Mouse (Mus musculus) heart, embryonic 16.5 days (tissue): ENCODE measurements around the gene Cnn1. TPM values are rescaled to one million over a fixed set of nuclear protein-coding genes. Genes with fewer than 3 reads are reported as not detected.

ENCODE experiments used
- ATAC-seq: fragments of 200-750 bp; cut with Nextera tagmentation; replicated peaks from 2 replicates; pipeline ENCODE4 v1.8.0; 2017; ENCODE audit warnings: moderate number of reproducible peaks; ENCODE audit not compliant: insufficient read depth, low FRiP score; ENCODE audit errors: extremely low read depth
- H3K27ac ChIP-seq: fragments of 300-500 bp; sonication (generic); 2 replicates; pipeline ENCODE4 v1.5.1; 2014; ENCODE audit warnings: mild to moderate bottlenecking, low read length, control low read depth, moderate library complexity
- H3K27me3 ChIP-seq: fragments of 300-500 bp; sonication (generic); 2 replicates; pipeline ENCODE4 v1.6.1; 2014; ENCODE audit warnings: low read length, mixed read lengths; ENCODE audit not compliant: control insufficient read depth, insufficient read depth
- H3K36me3 ChIP-seq: fragments of 300-500 bp; sonication (generic); 2 replicates; pipeline ENCODE4 v1.6.1; 2014; ENCODE audit not compliant: control insufficient read depth, insufficient read depth
- H3K4me1 ChIP-seq: fragments of 300-500 bp; sonication (generic); 2 replicates; pipeline ENCODE4 v1.6.1; 2014; ENCODE audit warnings: low read length, mixed read lengths; ENCODE audit not compliant: control insufficient read depth, insufficient read depth
- H3K4me2 ChIP-seq: fragments of 300-500 bp; sonication (generic); 2 replicates; pipeline ENCODE4 v1.6.1; 2014; ENCODE audit warnings: low read depth, mild to moderate bottlenecking, control low read depth, low read length
- H3K4me3 ChIP-seq: fragments of 300-500 bp; sonication (generic); 2 replicates; pipeline ENCODE4 v1.5.1; 2014; ENCODE audit warnings: mild to moderate bottlenecking, control low read depth, low read length
- H3K9ac ChIP-seq: fragments of 300-500 bp; sonication (generic); 2 replicates; pipeline ENCODE4 v1.6.1; 2014; ENCODE audit warnings: low read length, control low read depth
- H3K9me3 ChIP-seq: fragments of 300-500 bp; sonication (generic); replicated peaks from 2 replicates; pipeline ENCODE4 v1.6.1; 2016; ENCODE audit warnings: low read length; ENCODE audit not compliant: control insufficient read depth
- WGBS: fragments of 180-500 bp; shearing (Covaris S2); extraction: QIAGEN DNeasy Blood & Tissue Kit; methylation state at CpG from one replicate; pipeline ENCODE4 v1.1.7; 2014; 5-methylcytosine and 5-hydroxymethylcytosine counted together
- polyA plus RNA-seq: library from polyadenylated mRNA; unstranded; fragments of >200 nt; fragmentation: Nextera tagmentation; extraction: Ambion mirVana; gene quantifications from 2 replicates; pipeline ENCODE4 v1.2.1, GENCODE M21; 2015

Cnn1 gene
- 140 and 164 TPM in 2 replicates for polyA plus RNA-seq

DNA sequence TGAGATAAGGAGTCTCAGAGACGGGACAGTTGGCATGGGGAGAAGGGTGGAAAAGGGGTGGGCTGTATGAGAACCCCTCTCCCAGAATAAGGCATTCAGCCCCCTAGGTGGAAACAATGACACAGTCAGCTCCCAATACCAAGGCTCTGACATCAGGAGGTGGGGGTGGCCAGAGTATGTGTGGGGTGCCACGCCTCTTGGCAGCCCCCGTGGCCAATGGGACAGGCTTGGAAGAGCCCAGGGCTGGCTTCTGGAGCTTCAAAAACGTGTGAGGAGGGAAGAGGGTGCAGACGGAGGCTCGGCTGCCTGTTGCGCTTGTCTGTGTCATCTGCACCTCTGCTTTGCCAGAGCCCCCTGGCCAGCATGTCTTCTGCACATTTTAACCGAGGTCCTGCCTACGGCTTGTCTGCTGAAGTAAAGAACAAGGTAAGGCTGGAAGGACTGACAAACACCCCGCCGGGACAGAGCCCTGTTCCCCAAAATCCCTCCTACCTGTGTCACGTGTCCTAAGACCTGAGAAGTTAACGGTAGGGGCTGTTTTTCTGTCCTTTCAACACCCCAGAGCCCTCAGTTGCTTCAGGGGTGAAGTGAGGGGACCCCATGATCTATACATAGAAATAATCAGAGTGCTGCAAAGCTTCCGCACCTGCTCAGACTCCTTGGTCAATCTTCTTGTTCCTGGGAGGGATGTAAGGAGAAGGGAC is at the start of gene Cnn1:
TSS of gene Cnn1 (plus strand) at position 224 of the 704 bp plus-strand sequence.
- Histone ChIP-seq H3K27ac (peak within 1 kb of the TSS; percentile 53), H3K9ac (peak within 1 kb of the TSS; percentile 55), H3K9me3 (no peaks in the 10 kb centered on the region), H3K4me3 (peak within 1 kb of the TSS; percentile 37), H3K4me1 (peaks cover 12% of the 10 kb centered on the region), H3K27me3 (no peaks in the 10 kb centered on the region; the same call in 1 of the 2 replicates), H3K4me2 (peak within 1 kb of the TSS; percentile 56), H3K36me3 (no peaks in the 10 kb centered on the region)
- ATAC-seq = peak; percentile 45; the same call in 1 of the 2 replicates
- WGBS = 3% methylated on average over 14 of the region's 14 CpGs

DNA sequence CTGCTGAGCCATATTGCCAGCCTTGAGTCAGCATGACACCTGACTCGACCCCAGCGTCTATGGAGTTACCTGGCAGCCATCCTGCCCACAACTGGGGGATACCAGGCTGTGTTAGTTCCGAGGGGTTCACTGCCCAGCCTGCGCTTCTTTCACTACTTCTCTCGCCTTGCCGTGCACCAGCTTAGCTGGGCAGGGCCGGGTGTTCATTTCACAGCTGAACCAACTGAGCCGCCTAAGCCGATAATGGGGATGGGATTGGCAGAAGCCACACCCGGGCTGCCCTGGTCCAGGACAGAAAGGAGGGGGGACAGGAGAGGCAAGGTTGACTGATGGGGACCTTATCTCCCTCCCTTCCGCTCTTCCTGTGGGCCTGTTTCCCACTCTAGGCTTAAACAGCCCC is 49.7 kb upstream of the Cnn1 start:
- Histone ChIP-seq H3K9me3 (no peaks in the 10 kb centered on the region), H3K4me3 (no peak overlapping the region), H3K27me3 (peaks cover 57% of the 10 kb centered on the region), H3K36me3 (no peaks in the 10 kb centered on the region), H3K27ac (no peak overlapping the region), H3K4me1 (peaks cover 11% of the 10 kb centered on the region), H3K4me2 (no peak overlapping the region), H3K9ac (no peak overlapping the region)
- 66% methylated on average over 11 of the region's 11 CpGs for WGBS
- ATAC-seq = no peak

DNA sequence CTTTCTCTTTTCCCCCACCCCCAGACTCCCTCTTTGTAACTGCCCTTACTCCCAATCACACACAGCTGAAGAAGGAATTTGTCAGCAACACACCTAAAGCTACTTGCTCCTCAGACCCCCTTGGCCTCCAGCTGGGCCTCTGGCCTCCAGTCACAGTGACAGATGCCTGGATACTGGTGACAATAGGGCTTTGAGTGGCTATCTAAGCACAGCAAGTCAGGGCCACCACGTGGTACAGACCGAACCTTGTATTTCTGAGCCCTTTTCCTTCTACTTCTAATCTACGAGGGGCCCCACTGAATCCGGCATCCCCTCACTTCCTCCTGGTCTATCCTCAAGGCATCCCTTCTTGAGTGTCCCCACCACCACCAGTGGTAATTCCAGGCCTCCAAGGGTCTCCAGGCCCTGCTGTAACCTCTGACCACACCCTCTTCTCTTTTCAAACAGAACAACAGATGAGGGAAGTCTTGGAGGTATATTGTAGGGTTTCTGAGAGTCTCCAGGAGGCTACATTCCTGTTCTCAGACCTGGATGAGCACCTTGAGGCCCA is 49.2 kb upstream of the Cnn1 start:
- Histone ChIP-seq H3K27me3 (peaks cover 62% of the 10 kb centered on the region), H3K9ac (no peak overlapping the region), H3K9me3 (no peaks in the 10 kb centered on the region), H3K4me3 (no peak overlapping the region), H3K27ac (no peak overlapping the region), H3K4me2 (no peak overlapping the region), H3K36me3 (no peaks in the 10 kb centered on the region), H3K4me1 (peaks cover 15% of the 10 kb centered on the region)
- WGBS = 40% methylated on average over 4 of the region's 4 CpGs
- no peak for ATAC-seq

DNA sequence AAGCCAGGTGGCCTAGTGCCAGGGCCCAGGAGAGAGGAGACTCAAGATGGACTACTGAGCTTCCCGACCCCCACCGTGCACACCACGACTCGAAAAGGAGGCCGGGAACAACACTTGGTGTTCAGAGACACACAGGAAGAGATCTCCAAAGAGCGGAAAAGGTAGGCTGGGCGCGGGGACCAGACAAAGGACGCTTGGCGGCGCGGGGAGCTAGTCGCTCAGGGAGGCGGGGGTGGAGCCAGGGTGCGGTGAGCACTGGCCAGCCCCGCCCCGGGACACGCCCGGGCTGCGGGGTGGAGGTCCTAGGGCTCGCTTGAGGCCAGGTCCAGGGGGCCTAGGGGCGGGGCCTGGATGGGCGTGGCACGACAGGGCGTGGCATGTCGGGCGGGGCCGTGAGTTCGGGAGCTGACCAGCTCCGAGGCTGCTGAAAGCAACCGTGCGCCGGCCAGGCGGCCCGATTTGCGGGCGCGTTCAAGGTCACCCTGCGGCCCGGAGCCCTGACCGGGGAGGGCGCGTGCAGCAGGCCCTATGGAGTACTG is 48.6 kb upstream of the Cnn1 start:
- Histone ChIP-seq H3K4me3 (peak overlapping the region; percentile 51), H3K9me3 (no peaks in the 10 kb centered on the region), H3K4me1 (peaks cover 15% of the 10 kb centered on the region), H3K4me2 (peak overlapping the region; percentile 76), H3K27ac (no peak overlapping the region), H3K9ac (peak overlapping the region; percentile 56), H3K36me3 (no peaks in the 10 kb centered on the region), H3K27me3 (peaks cover 67% of the 10 kb centered on the region)
- 0 out of 2 replicates have a peak, but pooled peaks have one; percentile 41 for ATAC-seq
- 1% methylated on average over 41 of the region's 43 CpGs for WGBS

DNA sequence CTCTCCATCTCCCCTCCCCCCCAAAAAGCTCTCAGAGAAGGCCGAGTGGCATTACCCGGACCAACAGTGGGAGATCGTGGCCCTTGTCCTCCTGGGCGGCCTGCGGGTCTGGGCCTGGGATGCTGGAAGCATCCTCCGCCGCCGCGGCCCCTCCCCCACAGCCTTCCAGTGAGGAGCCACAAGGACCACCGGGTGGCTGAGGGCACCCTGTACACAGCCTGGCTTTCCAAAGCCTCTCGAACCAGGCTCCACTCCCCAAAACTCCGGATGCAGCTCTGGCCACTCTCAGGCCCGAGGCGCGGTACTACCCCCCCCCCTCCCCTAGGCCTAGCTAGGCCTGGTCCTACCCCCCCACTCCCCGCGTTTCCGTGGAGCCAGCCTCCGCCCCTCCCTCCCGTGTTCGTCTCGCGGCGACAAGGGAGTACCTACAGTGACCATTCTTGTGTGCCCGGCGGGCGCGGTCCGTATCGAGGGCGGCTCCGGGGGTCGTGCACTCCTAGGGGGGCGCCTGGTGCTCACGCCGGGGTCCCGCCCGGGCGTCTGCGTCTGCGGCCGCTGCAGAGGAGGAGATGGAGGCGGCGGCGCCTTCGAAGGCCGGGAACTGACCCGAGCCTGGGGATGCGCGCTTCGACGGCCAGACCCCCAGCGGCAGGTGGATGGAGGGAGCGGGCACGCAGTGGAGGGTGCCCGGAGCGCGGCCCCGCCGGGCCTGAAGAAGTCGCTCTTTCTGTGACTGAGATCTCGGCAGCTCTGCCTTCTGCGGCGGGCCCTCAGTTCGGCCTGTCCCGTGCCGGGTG is 47.7 kb upstream of the Cnn1 start:
- no peak overlapping the region for H3K27ac ChIP-seq
- H3K9ac ChIP-seq = no peak overlapping the region
- no peaks in the 10 kb centered on the region for H3K9me3 ChIP-seq
- H3K4me3 ChIP-seq = peak overlapping the region; percentile 51
- H3K36me3 ChIP-seq = no peaks in the 10 kb centered on the region
- peaks cover 15% of the 10 kb centered on the region for H3K4me1 ChIP-seq
- peak overlapping the region; percentile 76 for H3K4me2 ChIP-seq
- no peak for ATAC-seq
- H3K27me3 ChIP-seq = peaks cover 68% of the 10 kb centered on the region
- 2% methylated on average over 58 of the region's 67 CpGs for WGBS

DNA sequence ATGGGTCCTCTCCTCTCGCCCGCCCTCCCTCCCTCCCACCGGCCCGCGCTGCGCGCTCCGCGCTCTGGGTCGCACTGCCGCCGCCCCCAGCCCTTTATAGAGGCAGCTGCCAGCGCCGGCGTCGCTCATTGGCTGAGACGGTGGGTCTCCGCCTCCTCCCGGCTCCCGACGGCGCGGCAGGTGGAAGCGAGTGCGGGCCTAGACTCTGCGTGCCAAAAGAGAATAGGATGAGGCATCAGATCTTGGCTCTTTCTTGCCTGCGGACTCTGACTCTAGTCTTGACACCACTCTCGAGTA is 47.1 kb upstream of the Cnn1 start, which contains the start of gene Elavl3:
TSS of gene Elavl3 (minus strand) at position 66 of the 297 bp plus-strand sequence.
- H3K27me3 ChIP-seq = peaks cover 68% of the 10 kb centered on the region
- H3K4me3 ChIP-seq = peak within 1 kb of the TSS; percentile 51
- 2% methylated on average over 21 of the region's 28 CpGs for whole genome bisulfite sequencing
- peaks cover 15% of the 10 kb centered on the region for H3K4me1 ChIP-seq
- no peaks in the 10 kb centered on the region for H3K9me3 ChIP-seq
- H3K9ac ChIP-seq = peak within 1 kb of the TSS; percentile 56
- no peak within 1 kb of the TSS for H3K27ac ChIP-seq
- no peak for ATAC-seq
- H3K4me2 ChIP-seq = peak within 1 kb of the TSS; percentile 76
- no peaks in the 10 kb centered on the region for H3K36me3 ChIP-seq

DNA sequence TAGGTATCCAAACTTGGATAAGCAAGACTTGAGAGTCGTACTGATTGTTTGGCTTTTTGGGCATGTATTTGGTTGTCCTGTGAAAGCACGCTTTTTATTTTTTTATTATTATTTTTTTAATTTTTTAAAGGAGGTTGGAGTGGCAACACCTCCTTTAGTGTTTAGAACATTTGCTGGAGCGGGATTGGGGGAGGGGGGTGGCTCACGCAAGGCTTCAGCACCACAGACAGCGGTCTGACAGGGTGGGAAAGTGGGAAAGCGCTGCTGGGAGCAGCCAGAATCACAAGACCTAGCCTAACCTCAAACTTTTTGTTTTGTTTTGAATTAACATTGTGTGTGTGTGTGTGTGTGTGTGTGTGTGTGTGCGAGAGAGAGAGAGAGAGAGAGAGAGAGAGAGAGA is 45.4 kb upstream of the Cnn1 start:
- Histone ChIP-seq H3K36me3 (peaks cover 17% of the 10 kb centered on the region), H3K9me3 (no peaks in the 10 kb centered on the region), H3K4me2 (no peak overlapping the region), H3K27ac (no peak overlapping the region), H3K9ac (no peak overlapping the region), H3K27me3 (peaks cover 66% of the 10 kb centered on the region), H3K4me3 (no peak overlapping the region), H3K4me1 (peaks cover 15% of the 10 kb centered on the region)
- WGBS = 19% methylated on average over 7 of the region's 7 CpGs
- ATAC-seq = no peak

DNA sequence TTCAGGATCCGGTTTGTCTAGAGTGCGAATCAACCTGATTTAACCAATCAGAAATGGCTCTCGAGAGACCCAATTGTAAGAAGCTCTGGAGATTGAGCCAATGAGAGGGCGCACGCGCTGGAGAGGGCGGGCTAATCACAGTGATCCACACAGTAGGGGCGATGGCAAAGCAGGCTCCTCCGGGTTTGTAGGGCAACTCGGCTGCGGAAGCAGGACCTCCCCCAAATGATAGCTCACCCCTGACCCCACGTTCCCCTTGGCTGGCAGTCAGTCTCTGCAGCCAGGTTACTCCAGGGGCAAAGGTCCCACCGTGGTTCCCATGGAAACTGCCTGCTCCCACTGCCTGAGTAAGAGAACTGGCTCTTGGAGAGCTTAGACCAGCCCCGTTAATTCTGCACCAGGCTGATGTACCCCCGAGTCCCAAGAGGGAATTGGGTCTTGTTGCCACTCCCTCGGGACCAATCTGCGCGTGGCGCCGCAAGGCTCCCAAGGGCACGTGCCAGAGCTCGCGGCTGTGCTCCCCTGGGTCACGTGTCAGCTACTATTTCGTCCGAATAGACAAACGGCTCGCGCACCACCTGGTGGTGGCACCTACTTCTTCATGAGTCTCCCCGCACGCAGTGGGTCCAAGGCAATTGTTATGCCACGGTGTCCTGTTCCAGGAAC is 44.5 kb upstream of the Cnn1 start:
- H3K27me3 ChIP-seq = peaks cover 58% of the 10 kb centered on the region
- H3K4me3 ChIP-seq = no peak overlapping the region
- H3K4me1 ChIP-seq = peaks cover 15% of the 10 kb centered on the region
- WGBS = 3% methylated on average over 32 of the region's 32 CpGs
- peaks cover 22% of the 10 kb centered on the region for H3K36me3 ChIP-seq
- peak overlapping the region; percentile 24 for H3K4me2 ChIP-seq
- ATAC-seq = no peak
- H3K9ac ChIP-seq = no peak overlapping the region
- no peak overlapping the region for H3K27ac ChIP-seq
- H3K9me3 ChIP-seq = no peaks in the 10 kb centered on the region
